Mouse (Mus musculus): ENCODE measurements around the gene Stk11ip. TPM values are rescaled to one million over a fixed set of nuclear protein-coding genes. Genes with fewer than 3 reads are reported as not detected.

Gene Stk11ip
- 1 to 10 TPM; 4.5 to 9.4 TPM for polyA plus RNA-seq (2012; fragmentation: generic; extraction: Trizol)

GRCm38 (mm10) chr1:75521321-75522031 is at the start of gene Stk11ip:
TSS of gene Stk11ip (plus strand) at chr1:75521529.

DNA sequence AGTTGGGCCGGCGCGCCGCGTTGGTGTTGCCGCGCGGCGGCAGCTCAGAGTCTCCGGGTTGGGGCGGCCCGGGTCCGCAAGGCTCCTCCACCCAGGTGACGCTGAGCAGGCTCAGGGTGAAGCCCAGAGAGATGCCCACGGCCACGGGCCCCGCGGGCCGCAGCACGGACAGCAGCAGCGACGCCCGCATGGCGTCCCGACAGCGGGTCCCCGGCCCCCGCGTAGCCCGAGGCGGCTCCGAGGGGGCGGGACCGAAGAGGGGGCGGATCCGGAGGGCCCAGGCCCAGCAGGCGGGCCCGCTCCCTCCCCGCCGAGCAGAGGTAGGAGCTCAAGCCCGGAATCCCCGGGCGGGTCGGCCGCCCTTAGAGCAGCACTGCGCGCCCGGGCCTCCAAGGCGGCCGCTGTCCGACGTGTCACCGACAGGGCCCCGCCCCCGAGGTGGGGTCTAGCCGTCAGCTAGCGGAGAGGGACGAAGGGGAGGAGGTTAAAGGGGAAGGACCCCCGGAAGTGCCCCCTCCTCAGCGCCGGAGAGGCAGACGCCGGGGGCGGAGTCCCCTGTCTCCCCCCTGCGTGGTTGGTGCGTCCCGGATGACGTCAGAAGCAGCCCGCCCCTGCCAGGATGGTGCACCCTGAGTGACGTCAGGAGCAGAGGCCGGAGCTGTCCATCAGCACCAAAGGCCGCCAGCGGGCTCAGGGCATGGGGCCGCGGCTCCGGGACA is 42.3 kb upstream of the Stk11ip start, which contains the start of the genes Chpf and Tmem198:
Gene Chpf, minus strand, starts transcription at position 392 of the 719 bp plus-strand sequence.
Gene Tmem198, plus strand, starts transcription at position 617 of the 719 bp plus-strand sequence.

GRCm38 (mm10) chr1:75505956-75506831 is 15.1 kb upstream of the Stk11ip start, which contains the start of gene Obsl1:
TSS of gene Obsl1 (minus strand) at chr1:75506452.

DNA sequence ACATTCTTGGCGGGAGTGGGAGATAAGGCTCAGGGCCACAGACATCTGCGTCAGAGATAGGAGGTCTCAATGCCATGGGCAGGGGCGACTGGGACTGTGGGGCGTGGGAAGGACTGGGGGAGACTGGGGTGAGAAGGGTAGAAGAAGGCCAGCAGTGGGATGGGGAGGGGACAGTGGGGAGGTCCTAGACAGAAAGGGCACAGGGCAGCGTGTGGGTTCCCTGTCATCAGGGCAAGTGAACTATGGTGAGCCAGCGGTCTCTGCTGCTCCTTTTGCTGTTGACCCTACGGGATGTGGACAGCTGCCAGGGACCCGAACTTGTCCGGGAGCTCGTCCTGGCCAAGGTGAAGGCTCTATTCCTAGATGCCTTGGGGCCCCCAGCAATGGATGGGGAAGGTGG is 14.3 kb upstream of the Stk11ip start, which contains the start of gene Inha:
Gene Inha, plus strand, starts transcription at position 72 of the 400 bp plus-strand sequence.

DNA sequence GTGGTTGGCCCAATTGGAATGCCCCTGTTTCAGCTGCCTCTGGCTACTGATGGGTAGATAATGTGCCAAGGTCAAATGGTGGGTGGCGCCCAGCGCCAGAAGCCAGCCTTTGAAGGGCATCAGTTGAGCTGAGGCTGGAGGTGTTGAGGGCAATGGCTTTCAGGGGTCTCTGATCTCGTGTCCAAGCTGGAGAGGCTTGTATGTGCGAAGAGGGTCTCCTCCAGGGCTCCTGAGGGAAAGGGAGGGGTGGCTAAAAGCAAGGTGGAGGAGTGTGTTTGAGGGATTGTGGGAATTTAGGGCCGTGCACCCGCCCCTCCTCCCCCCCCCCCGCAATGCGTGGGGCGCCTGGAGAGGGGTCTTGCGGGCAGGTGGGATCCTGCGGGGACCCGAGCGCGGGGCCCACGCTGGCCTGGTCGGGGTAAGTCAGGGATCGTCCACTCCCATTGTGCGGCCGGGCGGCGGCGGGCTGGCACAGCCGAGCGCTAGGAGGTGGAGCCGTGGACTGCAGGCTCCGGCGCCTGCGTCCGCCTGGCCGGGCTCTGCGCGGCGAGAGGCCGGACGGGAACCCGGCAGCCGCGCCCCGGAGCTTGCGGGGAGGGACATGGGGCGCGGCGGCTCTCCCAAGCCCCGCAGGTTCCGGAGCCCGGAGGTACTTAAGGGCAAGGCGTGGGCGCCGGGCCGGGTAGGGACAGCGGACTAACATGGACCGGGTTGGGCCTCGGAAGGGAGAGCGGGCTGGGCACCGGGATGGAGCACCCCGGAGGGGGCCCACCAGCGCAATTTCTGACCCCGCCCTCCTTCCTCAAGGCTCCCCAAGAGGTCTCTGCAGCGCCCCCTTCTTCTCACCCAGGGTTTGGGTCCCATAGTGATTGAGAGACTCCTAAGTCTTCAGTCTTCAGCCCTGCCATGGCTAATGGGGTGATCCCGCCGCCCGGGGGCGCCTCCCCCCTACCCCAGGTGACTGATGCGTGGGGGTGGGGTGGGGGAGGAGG is 24.9 kb downstream of the Stk11ip start, which contains the start of gene Slc4a3:
Gene Slc4a3, plus strand, starts transcription at position 302 of the 992 bp plus-strand sequence.

Other genes starting within 250 kb of the Stk11ip start
- gene Resp18, start 243.1 kb upstream of the Stk11ip start, polyA plus RNA-seq (2012; fragmentation: generic; extraction: Trizol): not detected
- 100 to 1,000 TPM in 1 of 2 experiments, 10 to 100 TPM in 1; 81.6 to 131 TPM for gene Dnpep, start 203.5 kb upstream of the Stk11ip start, polyA plus RNA-seq (2012; fragmentation: generic; extraction: Trizol)
- 1 to 10 TPM; 1.0 to 1.3 TPM for gene Des, start 161.2 kb upstream of the Stk11ip start, polyA plus RNA-seq (2012; fragmentation: generic; extraction: Trizol)
- 10 to 100 TPM in 1 of 2 experiments, 1 to 10 TPM in 1; 7.3 to 31.3 TPM for gene Speg, start 146.2 kb upstream of the Stk11ip start, polyA plus RNA-seq (2012; fragmentation: generic; extraction: Trizol)
- 100 to 1,000 TPM in 1 of 2 experiments, 10 to 100 TPM in 1; 59.9 to 119 TPM for gene Gmppa, start 85.6 kb upstream of the Stk11ip start, polyA plus RNA-seq (2012; fragmentation: generic; extraction: Trizol)
- under 1 TPM in 1 of 2 experiments, not detected in 1; 0.04 TPM for gene Asic4, start 71.1 kb upstream of the Stk11ip start, polyA plus RNA-seq (2012; fragmentation: generic; extraction: Trizol)
- gene Chpf, start 42.2 kb upstream of the Stk11ip start, polyA plus RNA-seq (2012; fragmentation: generic; extraction: Trizol): 100 to 1,000 TPM in 1 of 2 experiments, 10 to 100 TPM in 1; 40.9 to 104 TPM
- 1 to 10 TPM in 1 of 2 experiments, under 1 TPM in 1; 0.25 to 1.3 TPM for gene Tmem198, start 42.0 kb upstream of the Stk11ip start, polyA plus RNA-seq (2012; fragmentation: generic; extraction: Trizol)
- 10 to 100 TPM; 20.0 to 73.7 TPM for gene Obsl1, start 15.1 kb upstream of the Stk11ip start, polyA plus RNA-seq (2012; fragmentation: generic; extraction: Trizol)
- 1 to 10 TPM in 1 of 2 experiments, under 1 TPM in 1; 0.47 to 6.2 TPM for gene Inha, start 14.5 kb upstream of the Stk11ip start, polyA plus RNA-seq (2012; fragmentation: generic; extraction: Trizol)
- 1 to 10 TPM; 1.3 to 8.9 TPM for gene Slc4a3, start 24.7 kb downstream of the Stk11ip start, polyA plus RNA-seq (2012; fragmentation: generic; extraction: Trizol)